Mouse (Mus musculus) spleen, adult 2 months (tissue): Measurements from ENCODE around the gene Olfr572.

ENCODE experiments used
- CTCF ChIP-seq: fragments of 200-500 bp; IDR thresholded peaks from 2 replicates; pipeline ENCODE4 v1.5.1; 2011; ENCODE audit warnings: mild to moderate bottlenecking, inconsistent platforms; ENCODE audit not compliant: insufficient read depth, insufficient read length, insufficient replicate concordance; ENCODE audit errors: extremely low read depth
- POLR2A ChIP-seq: fragments of 200-500 bp; IDR thresholded peaks from 2 replicates; pipeline ENCODE4 v1.6.1; 2011; ENCODE audit warnings: low read depth, low read length, inconsistent platforms

- no peak for TF ChIP-seq CTCF
- TF ChIP-seq POLR2A = no peak
Measured at GRCm38 (mm10) chr7:102958137-102958536, 33.9 kb downstream of the Olfr572 start.
